In the genomic region with DNA sequence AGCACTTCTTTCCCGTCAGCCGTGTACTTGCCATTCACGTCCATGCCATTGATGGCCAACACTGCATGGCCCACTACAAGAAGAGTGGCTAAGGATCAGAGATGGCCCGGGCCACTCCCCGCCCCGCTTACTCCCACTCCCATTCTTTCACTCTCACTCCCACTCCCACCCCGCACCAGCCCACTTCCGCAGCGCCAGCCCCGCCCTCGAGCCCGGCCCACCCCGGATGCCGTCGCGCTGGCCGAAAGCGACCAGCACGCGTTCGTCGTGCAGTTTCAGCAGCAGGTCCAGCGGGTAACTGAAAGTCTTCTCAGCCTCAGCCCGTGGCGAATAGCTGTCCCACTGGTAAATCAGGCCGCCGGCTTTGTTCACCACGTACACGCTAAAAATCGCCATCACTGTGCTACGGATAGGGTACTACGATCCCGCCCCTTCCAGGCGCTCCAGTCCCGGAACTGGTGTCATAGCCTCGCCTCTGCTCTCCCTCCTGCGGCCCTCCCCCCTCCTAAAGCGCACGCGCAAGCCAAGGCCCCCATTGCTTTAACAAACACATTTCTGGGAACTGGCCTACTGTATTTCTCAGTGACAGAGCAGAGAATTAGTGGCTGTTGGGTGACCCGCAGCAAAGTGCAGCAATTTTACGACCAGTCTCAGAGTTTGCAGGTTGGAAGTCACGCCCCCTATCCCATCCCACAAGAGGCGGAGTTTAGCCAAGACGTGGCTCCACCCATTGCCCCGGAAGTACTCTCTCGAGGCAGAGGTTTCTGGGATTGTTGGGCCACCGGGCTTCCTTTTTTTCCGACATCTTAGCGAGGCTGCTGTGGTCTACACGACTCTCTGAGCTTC, we compare ENCODE assay signal across 8 mouse cellular contexts. TPM values are rescaled to one million over a fixed set of nuclear protein-coding genes. Genes with fewer than 3 reads are reported as not detected.
A peak's percentile ranks its signal among the peaks of the same experiment; 100 is the strongest.
DNase-seq lines count a peak whose midpoint lies in the region; ATAC-seq and TF ChIP-seq lines count a peak whose summit lies in the region.

A gene (plus strand): TSS at position 234 of the 846 bp plus-strand sequence.
A gene (minus strand): TSS at position 695 of the 846 bp plus-strand sequence.

- peak; percentile 65 for TF ChIP-seq POLR2A in cortical plate, adult 2 months (IDR thresholded peaks at IDR 0.05; ENCODE audit: extremely low read depth, insufficient read depth, low read length)

- peak within 1 kb of the TSS; percentile 91 for H3K4me3 ChIP-seq in cortical plate, adult 2 months (ENCODE audit: insufficient read depth, low read length)
- H3K4me3 ChIP-seq in megakaryocyte, embryonic 14.5 days (replicated peaks) = peak within 1 kb of the TSS; percentile 99

- TF ChIP-seq CTCF in cortical plate, adult 2 months (IDR thresholded peaks at IDR 0.05; ENCODE audit: extremely low read depth, insufficient read depth, low read length) = no peak

- peak within 1 kb of the TSS; percentile 69 for H3K27ac ChIP-seq in cortical plate, adult 2 months (ENCODE audit: insufficient read depth, low read length)

- ATAC-seq in activated CD4-positive, CD25-positive, alpha-beta regulatory T cell, adult 4 months = peak; percentile 93

- H3K27me3 ChIP-seq in megakaryocyte, embryonic 14.5 days (replicated peaks) = no peaks in the 10 kb centered on the region

- no peaks in the 10 kb centered on the region for H3K9me3 ChIP-seq in megakaryocyte, embryonic 14.5 days

- DNase-seq in gastrocnemius, adult 8-10 months (ENCODE audit: low spot score in 2 of 2) = peak; percentile 84 to 86
- DNase-seq in hindlimb bud, embryonic 11.5 days (ENCODE audit: extremely low spot score, low read depth, low spot score) = peak; percentile 96
- peak; percentile 89 for DNase-seq in left cerebral cortex, adult 8-10 months (ENCODE audit: low spot score in 2 of 2)
- peak; percentile 95 to 96 for DNase-seq in right cerebral cortex, postnatal 10 days (ENCODE audit: low spot score in 2 of 2)
- DNase-seq in urinary bladder, postnatal 25 days (ENCODE audit: low spot score) = peak; percentile 90

- H3K36me3 ChIP-seq in megakaryocyte, embryonic 14.5 days (replicated peaks; ENCODE audit: low read length) = peaks cover 71% of the 10 kb centered on the region

- no peaks in the 10 kb centered on the region for H3K4me1 ChIP-seq in cortical plate, adult 2 months (ENCODE audit: control insufficient read depth, insufficient read depth, low read length)
- H3K4me1 ChIP-seq in megakaryocyte, embryonic 14.5 days = peaks cover 58% of the 10 kb centered on the region

RNA-seq across cellular contexts. Expression of the first gene that starts in this region (rescaled TPM):
- polyA plus RNA-seq in activated CD4-positive, CD25-positive, alpha-beta regulatory T cell, adult 4 months (2017; shearing (Covaris generic)) = 1,000 to 10,000 TPM; 3,659 to 4,118 TPM
- 559 and 574 TPM in 2 replicates for polyA plus RNA-seq in cortical plate, adult 2 months (2012; rRNA removed)
- 100 to 1,000 TPM; 854 to 938 (median 914) TPM for total RNA-seq in gastrocnemius, adult 8-10 months (2022)
- 100 to 1,000 TPM; 768 to 851 (median 802) TPM for total RNA-seq in left cerebral cortex, adult 8-10 months (2022)
- 33.9 and 149 TPM in 2 replicates for polyA plus RNA-seq in megakaryocyte, embryonic 14.5 days (2012; ENCODE audit: insufficient read depth, low replicate concordance)

RNA-seq across cellular contexts. Expression of the second gene that starts in this region (rescaled TPM):
- 100 to 1,000 TPM; 119 to 162 TPM for polyA plus RNA-seq in activated CD4-positive, CD25-positive, alpha-beta regulatory T cell, adult 4 months (2017; shearing (Covaris generic))
- polyA plus RNA-seq in cortical plate, adult 2 months (2012; rRNA removed) = 83.8 and 88.1 TPM in 2 replicates
- total RNA-seq in gastrocnemius, adult 8-10 months (2022) = 10 to 100 TPM; 17.5 to 23.0 (median 19.5) TPM
- total RNA-seq in left cerebral cortex, adult 8-10 months (2022) = 10 to 100 TPM; 67.4 to 74.5 (median 72.5) TPM
- 10.0 and 29.6 TPM in 2 replicates for polyA plus RNA-seq in megakaryocyte, embryonic 14.5 days (2012; ENCODE audit: insufficient read depth, low replicate concordance)

Comparison
In these comparisons a context has a peak if more than half of its experiments do, and no peak if none do; other contexts are left out.
1. Peak in every context shown above with its lines: DNase-seq, ATAC-seq, H3K4me3 ChIP-seq and H3K27ac ChIP-seq.